Mouse (Mus musculus) limb, embryonic 15.5 days (tissue): ENCODE measurements around the gene Chst15. TPM values are rescaled to one million over a fixed set of nuclear protein-coding genes. Genes with fewer than 3 reads are reported as not detected.

Experiments
- ATAC-seq: fragments of 200-750 bp; cut with Nextera tagmentation; 2 replicates; pipeline ENCODE4 v1.8.0; 2017; ENCODE audit warnings: low read depth, moderate TSS enrichment; ENCODE audit not compliant: insufficient number of reproducible peaks, low FRiP score, low TSS enrichment
- H3K27ac ChIP-seq: fragments of 300-500 bp; sonication (generic); 2 replicates; pipeline ENCODE4 v1.5.1; 2015; ENCODE audit warnings: moderate library complexity, mild to moderate bottlenecking, inconsistent platforms
- H3K27me3 ChIP-seq: fragments of 300-500 bp; sonication (generic); 2 replicates; pipeline ENCODE4 v1.6.1; 2015; ENCODE audit warnings: inconsistent platforms
- H3K36me3 ChIP-seq: fragments of 300-500 bp; sonication (generic); 2 replicates; pipeline ENCODE4 v1.6.1; 2015; ENCODE audit warnings: inconsistent platforms
- H3K4me1 ChIP-seq: fragments of 300-500 bp; sonication (generic); 2 replicates; pipeline ENCODE4 v1.6.1; 2015; ENCODE audit warnings: inconsistent platforms
- H3K4me2 ChIP-seq: fragments of 300-500 bp; sonication (generic); 2 replicates; pipeline ENCODE4 v1.6.1; 2015; ENCODE audit warnings: mild to moderate bottlenecking, inconsistent platforms
- H3K4me3 ChIP-seq: fragments of 300-500 bp; sonication (generic); 2 replicates; pipeline ENCODE4 v1.5.1; 2015; ENCODE audit warnings: mild to moderate bottlenecking, inconsistent platforms
- H3K9ac ChIP-seq: fragments of 300-500 bp; sonication (generic); 2 replicates; pipeline ENCODE4 v1.6.1; 2015; ENCODE audit warnings: inconsistent platforms
- H3K9me3 ChIP-seq: fragments of 300-500 bp; sonication (generic); 2 replicates; pipeline ENCODE4 v1.6.1; 2016; ENCODE audit warnings: inconsistent platforms
- WGBS: fragments of 180-500 bp; shearing (Covaris S2); methylation state at CpG from one replicate; pipeline ENCODE4 v1.1.7; 2015; 5-methylcytosine and 5-hydroxymethylcytosine counted together
- polyA plus RNA-seq: library from polyadenylated mRNA; unstranded; fragments of >200 nt; fragmentation: Nextera tagmentation; extraction: Ambion mirVana; gene quantifications from 2 replicates; pipeline ENCODE4 v1.2.1, GENCODE M21; 2015

Gene Chst15
- polyA plus RNA-seq, 1 experiment from 2014 or later = 24.9 TPM

DNA sequence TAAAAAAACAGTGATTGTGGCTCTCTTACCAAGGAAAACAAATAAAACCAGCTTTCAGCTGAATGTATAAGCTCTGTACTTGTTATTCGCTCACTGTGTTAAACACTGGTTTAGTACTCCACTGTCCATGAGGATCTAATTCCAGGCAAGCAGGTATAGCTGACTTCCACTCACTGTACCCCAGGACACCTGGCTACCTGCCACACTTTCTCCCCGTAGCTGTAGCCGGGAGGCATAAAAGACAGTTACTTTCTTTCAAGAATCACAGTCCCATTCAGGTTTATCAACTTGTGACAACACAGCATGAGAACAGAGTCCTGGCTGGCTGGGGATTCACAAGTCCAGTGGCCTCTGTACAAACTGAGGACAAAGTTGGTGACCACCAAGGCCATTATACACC lies 20.9 kb downstream of the Chst15 start:
- Histone ChIP-seq H3K4me2 (no peak overlapping the region), H3K27me3 (no peaks in the 10 kb centered on the region), H3K36me3 (no peaks in the 10 kb centered on the region), H3K4me3 (no peak overlapping the region), H3K27ac (no peak overlapping the region), H3K4me1 (peaks cover 22% of the 10 kb centered on the region), H3K9ac (no peak overlapping the region), H3K9me3 (no peaks in the 10 kb centered on the region)
- WGBS = 57% methylated on average over 3 of the region's 3 CpGs
- no peak for ATAC-seq

DNA sequence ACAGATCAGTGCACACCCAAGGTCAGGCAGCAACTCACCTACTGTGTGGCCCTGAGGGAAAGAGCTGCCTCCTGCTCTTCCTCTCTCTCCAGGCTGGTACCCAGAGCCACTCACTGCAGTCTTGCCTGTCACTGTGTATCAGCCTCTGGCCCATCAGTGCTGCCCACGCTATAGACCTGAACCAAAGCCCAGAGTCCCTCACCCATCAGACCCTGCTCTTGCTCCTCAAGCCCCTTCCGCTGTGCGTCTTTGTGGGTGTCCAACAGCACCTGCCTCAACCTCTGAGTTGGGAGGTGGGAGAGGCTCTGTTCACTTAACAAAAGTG lies 29.7 kb downstream of the Chst15 start:
- H3K27ac ChIP-seq = peak overlapping the region; percentile 33; the same call in 1 of the 2 replicates
- no peak overlapping the region for H3K4me3 ChIP-seq
- ATAC-seq = no peak
- no peaks in the 10 kb centered on the region for H3K9me3 ChIP-seq
- no peaks in the 10 kb centered on the region for H3K36me3 ChIP-seq
- H3K9ac ChIP-seq = no peak overlapping the region
- no peak overlapping the region for H3K4me2 ChIP-seq
- H3K27me3 ChIP-seq = no peaks in the 10 kb centered on the region
- peaks cover 54% of the 10 kb centered on the region for H3K4me1 ChIP-seq
- 76% methylated on average over 3 of the region's 3 CpGs for WGBS

DNA sequence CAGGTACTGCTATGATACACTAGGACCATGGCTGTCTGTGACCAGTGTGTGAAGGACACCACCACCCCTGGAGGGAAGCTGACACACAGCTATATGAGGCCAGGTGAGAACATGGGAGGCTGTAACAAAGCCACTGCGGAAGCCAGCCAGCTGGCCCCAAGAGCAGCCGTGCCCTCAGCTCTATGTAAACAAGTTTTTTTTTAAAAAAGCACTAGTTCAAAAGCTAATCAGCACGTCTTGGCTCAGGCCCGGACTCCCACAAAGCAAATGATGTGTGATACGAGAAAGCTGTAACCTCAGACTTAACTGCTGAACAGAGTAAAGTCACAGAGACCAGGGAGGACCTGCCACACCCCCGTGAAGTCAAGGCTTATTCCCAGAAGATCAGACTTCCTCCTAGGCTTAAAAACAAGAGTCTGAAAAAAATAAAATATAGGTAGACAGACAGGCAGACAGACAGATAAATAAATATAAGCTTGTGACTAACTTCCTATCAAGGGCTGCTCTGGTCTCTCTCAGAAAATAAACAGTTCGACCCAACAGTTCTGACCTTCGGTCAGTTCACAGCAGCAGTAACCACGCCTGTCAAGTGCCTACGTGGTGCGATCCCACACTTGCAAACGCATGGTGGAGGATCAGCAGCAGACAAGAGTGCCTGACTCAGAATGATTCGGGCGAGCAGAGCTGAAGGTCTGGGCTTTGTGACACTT lies 30.2 kb downstream of the Chst15 start:
- no peak for ATAC-seq
- peaks cover 54% of the 10 kb centered on the region for H3K4me1 ChIP-seq
- peak overlapping the region; percentile 33; the same call in 1 of the 2 replicates for H3K27ac ChIP-seq
- H3K4me3 ChIP-seq = no peak overlapping the region
- H3K9ac ChIP-seq = no peak overlapping the region
- no peaks in the 10 kb centered on the region for H3K36me3 ChIP-seq
- H3K27me3 ChIP-seq = no peaks in the 10 kb centered on the region
- no peak overlapping the region for H3K4me2 ChIP-seq
- H3K9me3 ChIP-seq = no peaks in the 10 kb centered on the region
- 36% methylated on average over 14 of the region's 14 CpGs for WGBS

DNA sequence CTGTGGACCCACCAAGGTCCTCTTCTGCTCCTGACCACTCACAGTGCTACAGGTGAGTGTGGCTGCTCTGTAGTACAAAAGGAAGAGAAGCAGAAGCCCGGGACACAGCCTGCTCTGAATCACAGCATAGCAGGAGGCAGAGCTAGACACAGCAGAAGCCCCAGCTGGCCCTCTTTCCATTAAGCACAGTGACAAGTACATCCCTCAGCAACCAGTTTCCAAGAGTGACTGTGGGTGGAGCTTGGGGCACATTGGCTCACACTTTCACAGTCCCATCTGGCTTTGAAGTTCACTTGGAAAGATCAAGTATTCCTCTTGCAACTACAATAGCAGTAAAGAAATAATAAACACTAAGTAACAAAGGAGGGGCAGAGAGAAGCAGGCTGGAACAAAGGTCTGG lies 32.2 kb downstream of the Chst15 start:
- ATAC-seq = no peak
- Histone ChIP-seq H3K4me2 (no peak overlapping the region), H3K9ac (no peak overlapping the region), H3K36me3 (no peaks in the 10 kb centered on the region), H3K4me1 (peaks cover 45% of the 10 kb centered on the region), H3K4me3 (no peak overlapping the region), H3K27ac (no peak overlapping the region), H3K9me3 (no peaks in the 10 kb centered on the region), H3K27me3 (no peaks in the 10 kb centered on the region)
- 42% methylated on average over 1 of the region's 1 CpGs for WGBS

DNA sequence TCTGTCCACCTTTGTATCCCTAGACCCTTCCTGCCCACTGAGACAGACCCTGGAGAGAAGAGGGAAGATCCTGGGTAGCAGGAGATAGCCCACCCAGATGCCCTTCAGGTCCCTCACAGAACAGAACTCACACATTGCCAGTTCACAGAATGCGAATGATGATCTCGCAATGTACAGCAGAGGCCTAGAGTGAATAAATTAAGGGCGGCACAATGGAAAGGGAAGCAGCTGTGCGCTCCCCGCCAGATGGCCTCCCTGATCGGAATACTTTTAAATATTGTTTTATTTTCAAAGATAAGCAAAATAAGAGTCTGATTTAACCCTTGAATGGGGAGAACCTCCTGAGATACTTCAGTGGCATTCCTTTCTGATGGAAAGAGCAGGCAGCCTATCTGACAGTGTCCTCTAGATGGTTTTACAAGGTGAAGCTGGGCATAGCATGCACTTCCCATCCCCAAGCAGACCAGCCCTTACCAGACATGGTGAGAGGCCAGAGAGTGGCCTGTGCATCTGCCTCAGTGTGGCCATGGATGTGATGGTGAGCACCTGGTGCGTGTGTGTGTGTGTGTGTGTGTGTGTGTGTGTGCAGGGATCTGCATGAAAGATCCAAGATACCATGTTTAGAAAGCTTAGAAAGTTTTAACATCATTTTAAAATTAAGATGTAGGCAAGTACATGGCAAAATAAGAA lies 32.8 kb downstream of the Chst15 start:
- Histone ChIP-seq H3K27me3 (no peaks in the 10 kb centered on the region), H3K4me2 (no peak overlapping the region), H3K4me3 (no peak overlapping the region), H3K4me1 (peaks cover 41% of the 10 kb centered on the region), H3K36me3 (no peaks in the 10 kb centered on the region), H3K27ac (no peak overlapping the region), H3K9me3 (no peaks in the 10 kb centered on the region), H3K9ac (no peak overlapping the region)
- no peak for ATAC-seq
- WGBS = 69% methylated on average over 7 of the region's 7 CpGs

DNA sequence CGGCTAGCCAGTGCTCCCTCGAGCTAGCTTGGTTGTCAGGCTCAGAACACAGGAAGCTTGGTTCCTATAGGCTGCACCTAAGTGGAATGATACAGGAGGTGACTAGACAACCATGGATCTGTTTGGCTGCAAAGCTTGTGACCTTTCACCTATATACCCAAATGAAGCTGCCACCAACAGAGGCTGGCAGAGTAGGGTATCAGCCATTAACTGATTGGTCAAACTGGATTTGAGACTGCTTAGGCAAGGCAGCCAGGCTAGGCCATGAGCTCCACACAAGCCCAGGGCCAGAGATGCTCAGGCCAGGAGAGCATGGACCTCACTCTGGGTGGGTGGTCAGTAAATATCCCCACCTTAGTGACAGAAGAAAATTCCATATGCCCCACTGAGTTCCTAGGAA lies 34.5 kb downstream of the Chst15 start:
- Histone ChIP-seq H3K4me3 (no peak overlapping the region), H3K9me3 (no peaks in the 10 kb centered on the region), H3K27me3 (no peaks in the 10 kb centered on the region), H3K4me2 (no peak overlapping the region), H3K4me1 (peaks cover 28% of the 10 kb centered on the region), H3K9ac (no peak overlapping the region), H3K27ac (no peak overlapping the region), H3K36me3 (no peaks in the 10 kb centered on the region)
- 93% methylated on average over 2 of the region's 2 CpGs for WGBS
- no peak for ATAC-seq

- peaks cover 24% of the 10 kb centered on the region for H3K4me1 ChIP-seq
- no peaks in the 10 kb centered on the region for H3K27me3 ChIP-seq
- H3K4me2 ChIP-seq = no peak overlapping the region
- no peak overlapping the region for H3K27ac ChIP-seq
- ATAC-seq = no peak
- H3K36me3 ChIP-seq = no peaks in the 10 kb centered on the region
- no peak overlapping the region for H3K4me3 ChIP-seq
- 73% methylated on average over 3 of the region's 3 CpGs for WGBS
- no peak overlapping the region for H3K9ac ChIP-seq
- H3K9me3 ChIP-seq = no peaks in the 10 kb centered on the region
Measured at GRCm38 (mm10) chr7:132282161-132282560, 34.9 kb downstream of the Chst15 start.

GRCm38 (mm10) chr7:132281753-132282152 lies 35.3 kb downstream of the Chst15 start:
- Histone ChIP-seq H3K4me3 (no peak overlapping the region), H3K27me3 (no peaks in the 10 kb centered on the region), H3K9me3 (no peaks in the 10 kb centered on the region), H3K36me3 (no peaks in the 10 kb centered on the region), H3K27ac (no peak overlapping the region), H3K9ac (no peak overlapping the region), H3K4me2 (no peak overlapping the region), H3K4me1 (peaks cover 21% of the 10 kb centered on the region)
- WGBS = 74% methylated on average over 4 of the region's 4 CpGs
- no peak for ATAC-seq

GRCm38 (mm10) chr7:132278658-132279057 lies 38.4 kb downstream of the Chst15 start:
- no peak overlapping the region for H3K4me3 ChIP-seq
- 72% methylated on average over 3 of the region's 3 CpGs for WGBS
- no peak for ATAC-seq
- no peak overlapping the region for H3K27ac ChIP-seq
- H3K9me3 ChIP-seq = no peaks in the 10 kb centered on the region
- H3K4me2 ChIP-seq = no peak overlapping the region
- H3K4me1 ChIP-seq = no peaks in the 10 kb centered on the region
- H3K9ac ChIP-seq = no peak overlapping the region
- no peaks in the 10 kb centered on the region for H3K27me3 ChIP-seq
- H3K36me3 ChIP-seq = no peaks in the 10 kb centered on the region

DNA sequence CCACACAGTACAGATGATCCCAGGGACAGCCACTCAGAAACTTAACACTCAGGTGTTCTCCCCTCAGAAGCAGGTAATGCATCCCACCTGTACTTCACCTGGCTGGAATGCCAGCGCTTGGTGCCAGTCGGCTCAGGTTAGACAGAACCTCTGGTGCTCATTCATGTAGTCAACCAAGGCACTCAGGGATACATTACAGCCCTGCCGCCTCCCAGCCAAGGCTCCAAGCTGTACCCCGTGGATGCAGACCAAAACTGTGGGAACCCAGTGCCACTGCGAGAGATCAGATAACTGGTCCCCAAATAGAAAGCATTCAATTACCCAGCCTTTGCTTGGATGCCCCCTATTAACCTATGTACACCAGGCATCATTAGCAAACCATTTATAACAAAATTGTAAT lies 40.7 kb downstream of the Chst15 start:
- H3K4me3 ChIP-seq = no peak overlapping the region
- H3K9me3 ChIP-seq = no peaks in the 10 kb centered on the region
- ATAC-seq = no peak
- H3K9ac ChIP-seq = no peak overlapping the region
- H3K36me3 ChIP-seq = 0 out of 2 replicates have a peak, but pooled peaks cover 7% of the 10 kb centered on the region
- WGBS = 70% methylated on average over 5 of the region's 5 CpGs
- H3K27ac ChIP-seq = no peak overlapping the region
- no peak overlapping the region for H3K4me2 ChIP-seq
- H3K4me1 ChIP-seq = no peaks in the 10 kb centered on the region
- H3K27me3 ChIP-seq = no peaks in the 10 kb centered on the region

GRCm38 (mm10) chr7:132273741-132274513 lies 43.1 kb downstream of the Chst15 start:
- no peaks in the 10 kb centered on the region for H3K27me3 ChIP-seq
- H3K4me1 ChIP-seq = no peaks in the 10 kb centered on the region
- 61% methylated on average over 2 of the region's 2 CpGs for WGBS
- H3K36me3 ChIP-seq = peaks cover 25% of the 10 kb centered on the region
- no peak for ATAC-seq
- no peaks in the 10 kb centered on the region for H3K9me3 ChIP-seq
- H3K4me3 ChIP-seq = no peak overlapping the region
- H3K27ac ChIP-seq = no peak overlapping the region; the same call in 1 of the 2 replicates
- H3K9ac ChIP-seq = no peak overlapping the region
- no peak overlapping the region for H3K4me2 ChIP-seq

GRCm38 (mm10) chr7:132272984-132273383 lies 44.0 kb downstream of the Chst15 start:
- H3K9me3 ChIP-seq = no peaks in the 10 kb centered on the region
- no peak for ATAC-seq
- 93% methylated on average over 5 of the region's 5 CpGs for WGBS
- H3K4me1 ChIP-seq = no peaks in the 10 kb centered on the region
- no peaks in the 10 kb centered on the region for H3K27me3 ChIP-seq
- no peak overlapping the region for H3K4me3 ChIP-seq
- H3K9ac ChIP-seq = no peak overlapping the region
- no peak overlapping the region for H3K27ac ChIP-seq
- peaks cover 28% of the 10 kb centered on the region for H3K36me3 ChIP-seq
- no peak overlapping the region for H3K4me2 ChIP-seq
